Mouse (Mus musculus): ENCODE measurements around the gene Klrk1. TPM values are rescaled to one million over a fixed set of nuclear protein-coding genes. Genes with fewer than 3 reads are reported as not detected.

The Klrk1 gene
- total RNA-seq (2023), result 1 to 10 TPM; 1.7 to 3.0 TPM

GRCm38 (mm10) chr6:129623735-129624134 is at the start of gene Klrk1:
Gene Klrk1 (minus strand): TSS chr6:129623864.

DNA sequence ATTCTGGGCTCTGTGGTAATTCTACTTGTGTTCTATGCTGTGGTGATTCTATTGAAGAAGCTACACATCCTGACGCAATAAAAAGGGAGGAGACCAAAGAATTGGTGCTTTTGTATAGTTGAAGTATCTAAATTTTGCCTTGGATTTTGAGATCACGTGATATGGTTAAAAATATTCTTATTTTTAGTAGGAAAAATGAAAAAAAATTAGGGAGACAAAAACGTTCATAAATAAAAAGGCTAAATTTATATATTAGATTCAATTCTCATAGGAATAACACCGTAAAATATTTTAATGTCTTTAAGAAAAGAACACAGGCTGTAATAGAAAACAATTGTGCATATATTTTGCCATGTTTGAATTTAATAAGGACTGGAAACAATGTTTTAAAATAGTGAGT is 36.9 kb upstream of the Klrk1 start, which contains the start of gene Klrc2:
Klrc2 (minus strand) TSS at position 101 of the 400 bp plus-strand sequence.

GRCm38 (mm10) chr6:129643237-129643636 is 19.6 kb upstream of the Klrk1 start, which contains the start of gene Klrc3:
Gene Klrc3 (minus strand): TSS chr6:129643337.

GRCm38 (mm10) chr6:129591508-129591907 is 32.2 kb downstream of the Klrk1 start, which contains the start of gene Klrd1:
Gene Klrd1 (plus strand): TSS chr6:129591782.

DNA sequence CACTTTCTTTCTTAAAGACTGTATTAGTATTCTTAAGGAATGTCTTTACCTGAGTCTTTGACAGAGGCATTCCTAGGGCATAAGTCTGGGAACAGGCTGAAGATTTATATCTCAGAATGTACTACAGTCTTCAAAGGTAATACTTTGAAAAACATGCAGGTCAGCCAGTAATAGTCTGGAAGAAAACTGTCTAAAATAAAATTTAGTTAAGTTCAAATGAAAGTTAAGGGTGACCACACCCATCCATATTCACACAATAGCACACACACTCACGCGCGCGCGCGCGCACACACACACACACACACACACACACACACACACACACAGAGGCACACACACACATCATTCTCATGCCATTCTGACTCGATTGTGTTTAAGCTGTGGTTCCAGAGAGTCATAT is 46.1 kb downstream of the Klrk1 start, which contains the start of gene Klre1:
Klre1 (plus strand) TSS at position 301 of the 400 bp plus-strand sequence.

Other genes starting within 250 kb of the Klrk1 start
- gene Clec12b, start 238.0 kb downstream of the Klrk1 start, total RNA-seq (2023), result under 1 TPM in 1 of 2 experiments, not detected in 1; 0.29 TPM
- gene Clec1b, start 226.6 kb downstream of the Klrk1 start, total RNA-seq (2023), result 10 to 100 TPM; 10.9 TPM
- gene Clec9a, start 215.0 kb downstream of the Klrk1 start, total RNA-seq (2023), result 1 to 10 TPM; 1.6 to 3.2 TPM
- gene Clec1a, start 171.9 kb downstream of the Klrk1 start, total RNA-seq (2023), result under 1 TPM; 0.11 to 0.18 TPM
- gene Olr1, start 116.7 kb downstream of the Klrk1 start, total RNA-seq (2023), result 10 to 100 TPM; 24.7 to 29.3 TPM
- 1 to 10 TPM; 1.1 to 2.2 TPM for gene Tmem52b, start 111.3 kb downstream of the Klrk1 start, total RNA-seq (2023)
- gene Gabarapl1, start 90.7 kb downstream of the Klrk1 start, total RNA-seq (2023), result 10 to 100 TPM; 23.7 to 25.7 TPM
- not detected for gene Klre1, start 46.0 kb downstream of the Klrk1 start, total RNA-seq (2023)
- under 1 TPM in 1 of 2 experiments, not detected in 1; 0.86 TPM for gene Klrd1, start 32.1 kb downstream of the Klrk1 start, total RNA-seq (2023)
- not detected for gene Klrc3, start 19.5 kb upstream of the Klrk1 start, total RNA-seq (2023)
- gene Klrc2, start 36.8 kb upstream of the Klrk1 start, total RNA-seq (2023), result not detected
- not detected for gene Klrc1, start 55.1 kb upstream of the Klrk1 start, total RNA-seq (2023)
- under 1 TPM in 1 of 2 experiments, not detected in 1; 0.44 TPM for gene Klri1, start 93.3 kb upstream of the Klrk1 start, total RNA-seq (2023)
- not detected for gene Klri2, start 116.6 kb upstream of the Klrk1 start, total RNA-seq (2023)
- gene Gm156, start 160.4 kb upstream of the Klrk1 start, total RNA-seq (2023), result not detected
- gene Gm17631, start 238.8 kb upstream of the Klrk1 start, total RNA-seq (2023), result not detected

Measured in neutrophil, adult 59 days (primary cell).